Mouse (Mus musculus): ENCODE measurements at regions not wholly inside any gene's neighbourhood (a gene's known extent, or its start where the extent isn't known, plus 50 kb on each side); places are given as distances from the start of the nearest gene placed in this dataset.

DNA sequence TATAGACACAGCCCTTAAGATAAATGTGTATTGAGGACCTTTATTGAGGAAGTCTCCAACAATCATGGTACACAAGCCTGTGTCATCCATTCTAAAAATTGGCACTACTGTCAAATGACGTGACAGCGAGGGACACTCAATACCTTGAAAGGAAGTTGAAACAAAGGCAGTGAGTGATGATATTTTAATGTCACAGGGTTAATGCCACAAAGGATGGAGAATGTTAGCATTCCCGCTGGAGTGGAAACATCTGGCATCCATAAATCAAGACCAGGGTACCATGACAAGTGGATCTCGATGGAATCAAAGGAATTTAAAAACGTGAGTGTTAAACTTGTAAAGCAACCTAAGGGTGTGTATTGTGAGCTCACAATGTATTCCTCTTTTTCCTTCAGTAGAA is 441.5 kb downstream of the Basp1 start:
- no peak for DNase-seq (ENCODE audit: low spot score in 2 of 2)

GRCm38 (mm10) chr15:24969391-24969812 is 444.2 kb downstream of the Basp1 start:
- DNase-seq (ENCODE audit: low spot score in 2 of 2), result no peak

- no peak for DNase-seq (ENCODE audit: low spot score in 2 of 2)
Observed at GRCm38 (mm10) chr15:24968636-24969317, 444.8 kb downstream of the Basp1 start.

DNA sequence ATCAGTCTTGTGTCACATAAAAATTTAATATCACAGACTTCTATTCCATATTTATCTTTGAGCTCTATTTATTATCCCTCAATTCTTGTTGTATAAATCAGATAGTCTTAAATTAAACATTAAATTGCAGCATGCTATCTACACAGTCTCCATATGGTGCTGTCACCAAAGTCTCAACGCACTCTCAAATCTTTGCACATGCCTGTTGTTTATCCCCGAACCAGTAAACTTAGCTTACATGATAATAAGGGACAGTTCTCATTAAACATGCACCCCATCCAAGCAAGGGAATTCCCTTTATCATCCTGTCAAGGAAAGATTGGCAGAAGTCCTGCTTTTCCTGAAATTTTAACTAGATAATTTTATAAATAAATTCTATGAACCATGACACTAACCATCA is 483.8 kb downstream of the Basp1 start:
- no peak for DNase-seq (ENCODE audit: low spot score in 2 of 2)

DNA sequence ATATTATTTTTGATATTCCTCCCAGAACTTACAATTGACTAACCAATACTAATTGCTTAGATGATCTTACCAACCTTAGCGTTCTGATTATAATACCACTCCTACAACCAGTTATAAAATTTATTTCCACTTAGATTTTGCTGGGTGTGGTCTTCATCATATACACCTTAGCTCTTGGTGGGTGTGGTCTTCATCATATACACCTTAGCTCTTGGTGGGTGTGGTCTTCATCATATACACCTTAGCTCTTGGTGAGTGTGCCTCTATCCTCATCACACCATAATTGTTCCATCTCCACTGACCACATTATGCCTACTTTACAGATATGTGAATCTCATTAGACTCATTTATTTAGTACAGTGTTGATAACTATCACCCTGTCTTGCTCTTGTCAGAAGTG is 501.7 kb downstream of the Basp1 start:
- DNase-seq (ENCODE audit: low spot score in 2 of 2), result no peak

DNA sequence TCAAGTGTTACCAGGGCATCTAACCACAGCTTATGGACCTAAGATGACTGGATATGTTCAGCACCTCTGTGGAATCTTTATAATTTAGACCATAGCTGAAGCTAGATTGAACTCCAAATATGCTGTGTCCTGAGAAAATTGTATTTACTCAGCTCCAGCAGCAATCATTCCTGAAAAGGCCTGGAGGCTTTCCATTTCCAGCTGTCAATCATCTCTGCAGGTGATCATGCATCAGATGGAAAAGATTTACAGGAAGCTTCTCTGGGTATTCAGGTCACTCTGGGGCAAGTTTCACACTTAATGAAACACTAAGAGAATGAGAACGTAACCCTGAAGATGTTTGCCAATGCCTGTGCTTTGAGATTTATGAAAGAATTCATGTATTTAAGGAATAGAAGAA is 502.1 kb downstream of the Basp1 start:
- DNase-seq (ENCODE audit: low spot score in 2 of 2), result no peak

DNA sequence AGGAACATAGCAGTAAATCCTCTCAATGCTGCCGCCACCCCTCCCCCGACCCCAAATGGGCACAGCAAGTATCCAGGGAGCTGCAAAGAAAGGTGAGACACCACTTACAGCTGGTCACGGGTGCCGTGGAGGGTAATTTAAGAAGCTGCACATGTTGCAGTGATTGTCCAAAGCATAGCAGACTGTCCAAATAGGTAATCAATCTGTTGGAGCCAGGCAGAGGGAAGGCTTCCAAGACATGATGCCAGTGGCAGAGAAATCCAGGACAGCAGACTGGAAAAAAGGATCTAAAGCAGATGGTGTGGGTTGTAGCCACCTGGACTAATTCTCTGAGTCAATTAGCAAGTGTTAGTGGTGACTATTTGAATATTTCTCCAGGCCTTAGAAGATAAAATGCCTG is 506.6 kb downstream of the Basp1 start:
- no peak for DNase-seq (ENCODE audit: low spot score in 2 of 2)

DNA sequence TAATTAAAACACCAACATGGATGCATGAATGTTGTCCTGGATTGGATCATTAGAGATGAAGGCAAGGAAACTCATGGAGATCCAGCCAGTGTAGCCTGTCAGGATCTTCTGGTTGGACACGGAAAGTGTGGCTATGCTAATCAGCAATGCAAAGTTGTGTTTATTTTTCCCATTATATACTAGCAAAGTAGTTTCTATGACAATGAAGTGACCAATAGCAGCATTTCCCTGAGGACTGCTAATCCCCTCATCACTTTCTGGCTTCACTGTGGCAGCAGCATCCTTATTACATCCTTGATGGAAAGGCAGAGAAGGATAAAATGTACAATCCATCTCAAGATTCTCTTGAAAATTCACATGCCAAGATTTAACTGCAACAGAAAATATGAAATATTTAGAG is 534.7 kb downstream of the Basp1 start:
- DNase-seq (ENCODE audit: low spot score in 2 of 2), result no peak

GRCm38 (mm10) chr15:24877711-24878598 is 535.6 kb downstream of the Basp1 start:
- no peak for DNase-seq (ENCODE audit: low spot score in 2 of 2)

GRCm38 (mm10) chr15:24876157-24876731 is 537.3 kb downstream of the Basp1 start:
- DNase-seq (ENCODE audit: low spot score in 2 of 2), result no peak

GRCm38 (mm10) chr15:24840271-24840670 is 573.3 kb downstream of the Basp1 start:
- no peak for DNase-seq (ENCODE audit: low spot score in 2 of 2)

- no peak for DNase-seq (ENCODE audit: low spot score in 2 of 2)
Observed at GRCm38 (mm10) chr15:24838390-24838789, 575.2 kb downstream of the Basp1 start.

DNA sequence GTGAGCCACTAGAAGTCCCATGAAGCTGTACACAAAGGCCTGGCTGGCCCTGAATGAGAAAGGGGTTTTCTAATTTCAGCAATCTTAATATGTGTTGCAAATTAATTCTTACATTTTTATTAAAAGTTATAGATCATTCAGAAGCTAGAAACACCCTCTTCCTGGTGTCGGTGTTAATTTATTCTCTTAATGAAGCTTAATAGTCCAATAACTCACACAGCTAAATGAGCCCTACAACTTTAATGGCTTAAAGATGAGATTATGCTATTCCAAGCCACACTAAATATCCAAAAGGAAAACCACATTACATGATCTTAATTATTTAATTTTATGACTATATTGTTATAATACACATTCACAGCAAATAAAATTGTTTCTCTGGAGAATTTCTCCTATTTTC is 585.7 kb downstream of the Basp1 start:
- DNase-seq (ENCODE audit: low spot score in 2 of 2), result no peak

DNA sequence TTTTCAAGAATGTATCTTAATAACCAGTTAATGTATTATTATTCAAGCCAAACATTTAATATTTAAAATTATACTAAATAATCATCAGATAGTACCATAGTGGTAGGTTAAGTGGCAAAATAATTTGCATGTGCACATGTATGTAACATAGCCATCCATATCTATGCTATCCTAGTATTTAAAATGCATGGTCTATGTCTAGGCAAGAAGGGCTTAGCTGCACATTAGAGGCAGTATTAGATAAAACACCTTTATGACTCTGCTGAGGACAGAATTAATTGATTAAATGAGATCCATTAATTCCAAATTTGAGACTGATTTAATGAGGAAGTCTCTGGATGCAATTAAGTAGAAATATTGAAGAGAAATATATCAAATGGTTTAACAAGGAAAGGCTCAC is 586.3 kb downstream of the Basp1 start:
- no peak for DNase-seq (ENCODE audit: low spot score in 2 of 2)

GRCm38 (mm10) chr15:24796836-24797235 is 616.7 kb downstream of the Basp1 start:
- no peak for DNase-seq (ENCODE audit: low spot score in 2 of 2)

GRCm38 (mm10) chr15:24793381-24793780 is 620.2 kb downstream of the Basp1 start:
- DNase-seq (ENCODE audit: low spot score in 2 of 2), result no peak

GRCm38 (mm10) chr15:24786336-24786735 is 627.2 kb downstream of the Basp1 start:
- DNase-seq (ENCODE audit: low spot score in 2 of 2), result no peak

- no peak for DNase-seq (ENCODE audit: low spot score in 2 of 2)
Observed at GRCm38 (mm10) chr15:24778234-24778633, 635.3 kb downstream of the Basp1 start.

GRCm38 (mm10) chr15:24751480-24752157 is 661.9 kb downstream of the Basp1 start:
- no peak for DNase-seq (ENCODE audit: low spot score in 2 of 2)

DNA sequence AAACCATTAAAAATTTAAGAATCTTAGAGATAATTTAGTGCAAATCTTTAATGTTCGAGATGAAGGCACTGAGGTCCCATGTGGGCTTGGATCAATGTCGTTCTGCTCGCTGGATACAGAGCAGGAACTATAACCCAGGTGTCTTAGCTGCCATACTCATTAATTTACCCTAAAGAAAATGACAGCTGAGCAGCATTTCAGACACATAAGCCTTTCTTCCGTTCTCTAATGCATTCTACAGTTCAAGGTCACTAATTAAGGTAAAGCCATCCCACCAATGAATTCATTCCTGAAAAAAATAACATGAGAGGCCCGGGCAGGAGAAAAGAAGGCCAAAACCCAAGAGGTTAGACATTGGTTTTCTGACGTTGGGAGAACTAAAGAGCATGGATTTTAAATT is 670.3 kb downstream of the Basp1 start:
- DNase-seq (ENCODE audit: low spot score in 2 of 2), result no peak

- DNase-seq (ENCODE audit: low spot score in 2 of 2), result no peak
Observed at GRCm38 (mm10) chr15:24725170-24725569, 688.4 kb downstream of the Basp1 start.

DNA sequence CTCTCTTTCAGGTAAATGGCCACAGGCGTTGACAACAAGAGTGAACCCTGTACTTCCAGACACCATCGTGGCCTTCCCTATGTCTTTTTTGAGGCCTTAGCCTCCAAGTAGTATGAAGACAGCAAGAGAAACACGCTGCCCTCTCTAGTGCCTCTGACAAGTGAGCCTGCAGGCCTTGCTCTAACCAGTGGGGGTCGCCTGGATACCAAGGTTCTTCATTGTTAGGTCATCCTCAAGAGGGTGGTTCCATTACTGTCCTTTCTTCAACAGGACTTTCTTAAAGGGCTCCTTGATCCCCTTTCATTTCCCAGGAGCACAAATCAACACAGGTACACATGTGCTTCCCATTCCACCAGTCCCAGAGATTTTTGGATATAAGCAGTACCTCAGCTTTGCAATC is 688.9 kb downstream of the Basp1 start:
- no peak for DNase-seq (ENCODE audit: low spot score in 2 of 2)
